Mouse (Mus musculus) embryo, embryonic 11.5 days (tissue): ENCODE results near the gene Mustn1.

ENCODE experiments used
- DNase-seq: peaks from one replicate; pipeline ENCODE4 v3.0.0-alpha.2; 2012; ENCODE audit warnings: low read depth, low spot score

Gene Mustn1

GRCm38 (mm10) chr14:30878958-30879571, at the start of gene Mustn1:
Gene Mustn1, plus strand, starts transcription at chr14:30879200.
- no peak for DNase-seq

- no peak for DNase-seq
These were observed 41.5 kb upstream of the Mustn1 start for GRCm38 (mm10) chr14:30837416-30837996.

DNA sequence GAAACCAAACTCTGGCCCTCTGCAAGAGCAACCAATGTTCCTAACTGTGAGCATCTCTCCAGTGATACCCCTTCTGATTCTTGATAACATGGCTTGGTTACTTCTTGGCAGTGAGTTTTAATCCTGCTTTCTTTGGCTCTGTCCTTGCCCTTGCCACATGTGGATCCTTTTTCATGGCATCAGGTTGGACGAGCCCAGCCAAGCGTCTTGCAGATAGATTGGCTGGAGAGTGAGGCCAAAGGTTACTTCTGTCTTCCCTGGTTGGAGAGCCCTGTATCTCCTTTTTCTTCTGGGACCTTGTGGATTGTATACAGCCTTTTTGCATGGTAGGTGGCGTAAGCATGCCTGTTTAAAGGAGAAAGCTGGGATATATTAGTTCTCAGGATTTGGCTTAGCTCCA, 35.3 kb upstream of the Mustn1 start:
- no peak for DNase-seq

- no peak for DNase-seq
These were observed 28.5 kb upstream of the Mustn1 start for GRCm38 (mm10) chr14:30850504-30850903.

DNA sequence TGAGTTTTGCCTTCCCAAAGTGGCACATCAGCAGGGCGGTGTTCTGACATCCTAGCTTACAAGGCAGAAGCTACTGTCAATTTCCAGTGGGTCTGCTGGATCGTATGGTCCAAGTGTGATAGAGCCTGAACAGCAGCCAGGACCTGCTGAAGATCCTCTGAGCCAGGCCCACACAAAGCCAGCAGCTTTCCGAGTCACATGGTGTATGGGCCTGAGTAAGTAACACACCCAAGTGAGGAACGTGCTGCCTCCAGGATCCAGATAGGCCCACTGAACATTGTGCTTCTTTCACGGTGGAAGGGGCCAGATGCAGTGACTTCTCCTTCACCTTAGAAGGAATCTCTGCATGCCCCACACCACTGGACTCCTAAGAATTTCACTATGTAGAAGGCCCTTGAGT, 26.7 kb upstream of the Mustn1 start:
- DNase-seq: no peak

DNA sequence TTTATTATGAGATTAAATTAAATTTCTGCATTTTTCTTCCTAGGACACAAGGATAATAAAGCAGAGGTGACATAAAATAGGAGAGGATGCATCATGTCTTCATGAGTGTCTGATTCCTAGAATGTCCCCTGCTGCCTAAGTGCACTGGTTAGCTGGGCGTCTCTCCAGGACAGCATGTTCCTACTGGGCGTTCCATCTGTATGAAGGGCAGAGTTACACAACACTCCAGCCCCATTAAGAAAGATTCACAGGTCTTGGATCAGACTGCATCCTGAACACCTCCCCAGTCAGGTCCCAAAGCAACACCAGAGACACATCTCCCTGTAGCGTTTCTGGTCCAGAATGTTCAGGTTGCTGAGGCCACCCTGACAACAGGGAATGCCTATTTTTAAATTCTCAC, 23.7 kb upstream of the Mustn1 start:
- no peak for DNase-seq

GRCm38 (mm10) chr14:30856885-30857507, 22.0 kb upstream of the Mustn1 start:
- no peak for DNase-seq

DNA sequence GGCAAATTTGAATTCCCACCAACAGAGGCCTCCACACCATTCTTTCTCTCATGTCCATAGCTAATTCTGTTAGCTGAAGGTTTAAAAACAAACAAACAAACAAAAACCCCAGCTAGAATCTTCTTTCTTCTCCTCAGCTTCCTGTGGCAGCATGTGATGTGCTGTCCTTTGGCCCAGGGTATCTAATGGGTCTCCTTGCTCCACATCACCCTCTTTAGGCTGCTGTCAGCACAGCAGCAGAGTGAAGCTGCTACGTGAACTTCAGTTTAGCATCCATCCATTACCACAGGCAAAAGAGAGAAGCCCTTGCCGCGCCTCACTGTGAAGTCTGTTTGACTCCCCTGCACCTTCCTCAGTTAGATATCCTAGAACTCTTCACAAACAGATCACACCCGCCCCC, 21.0 kb upstream of the Mustn1 start:
- DNase-seq: no peak

DNA sequence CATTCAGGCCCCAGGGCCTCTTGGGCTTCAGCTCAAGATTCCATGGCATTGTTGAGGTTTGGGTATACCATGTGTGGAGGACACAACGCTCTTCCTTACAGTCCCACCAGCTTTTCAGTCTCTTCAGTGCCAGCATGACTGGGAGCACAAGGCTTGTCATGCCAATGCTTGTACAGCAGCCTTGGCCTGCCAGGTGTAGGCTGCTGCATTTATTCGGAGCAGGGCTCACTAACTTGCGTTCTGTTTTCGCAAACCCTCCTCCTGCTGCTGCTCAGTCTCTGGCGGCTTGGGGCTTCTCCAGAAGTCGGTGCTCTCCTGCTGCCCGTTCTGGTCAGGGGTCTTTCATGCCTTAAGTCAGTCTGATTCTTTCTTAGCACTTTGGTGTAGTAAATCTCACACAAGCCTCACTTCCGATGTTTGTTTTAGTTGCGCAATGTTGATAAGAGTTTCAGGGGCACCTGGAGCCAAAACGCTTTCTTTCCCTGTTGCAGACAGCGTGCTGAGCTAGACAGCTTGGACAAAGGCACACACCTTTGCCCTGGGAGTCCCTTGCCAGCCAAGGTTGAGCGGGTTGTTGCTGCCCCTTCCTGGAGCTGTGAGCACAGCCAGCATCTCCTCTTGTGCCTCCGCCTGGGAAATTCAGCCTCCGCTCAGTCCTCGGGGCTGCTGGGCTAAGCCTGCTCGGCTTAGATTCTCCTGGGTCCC, 17.4 kb upstream of the Mustn1 start:
- no peak for DNase-seq

DNA sequence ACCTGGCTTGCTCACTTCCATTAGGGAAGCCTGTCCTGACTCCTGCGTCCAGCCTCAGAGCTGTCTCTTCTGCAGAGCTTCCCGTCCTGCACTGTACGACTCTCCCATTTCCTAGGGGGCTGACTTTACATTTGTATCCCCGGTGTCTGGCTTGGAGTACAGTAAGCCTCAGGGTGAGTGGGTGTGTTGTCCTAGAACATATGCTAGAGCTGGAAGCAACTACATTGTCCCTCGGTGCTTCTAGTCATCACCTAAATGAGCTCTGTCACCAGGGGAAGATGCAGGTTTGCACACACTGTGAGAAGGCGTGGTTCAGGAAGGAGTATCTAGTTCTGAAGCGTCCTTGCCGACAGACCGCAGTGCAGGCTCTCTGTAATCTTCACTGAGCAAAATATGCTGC, 16.6 kb upstream of the Mustn1 start:
- no peak for DNase-seq

DNA sequence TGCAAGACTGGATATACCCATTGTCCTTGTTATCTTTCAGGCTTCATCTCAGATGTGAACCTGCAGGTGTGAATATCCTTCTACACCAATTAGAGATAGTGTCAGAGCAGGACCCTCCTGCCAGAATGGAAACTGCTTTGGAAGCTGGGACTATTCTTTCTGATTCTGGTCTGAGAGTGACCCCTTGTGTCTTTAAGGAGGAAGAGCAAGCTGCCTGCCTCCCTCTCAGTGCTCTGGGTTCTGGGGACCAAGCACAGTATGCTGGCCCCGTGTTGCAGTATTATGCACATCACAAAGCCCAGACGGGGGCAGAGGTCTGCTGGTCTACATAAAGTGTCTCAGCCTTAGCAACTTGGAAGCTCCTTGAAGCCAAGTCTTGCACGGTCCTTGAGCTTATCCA, 13.7 kb upstream of the Mustn1 start:
- no peak for DNase-seq

- peak; percentile 48 for DNase-seq
These were observed 12.0 kb upstream of the Mustn1 start for GRCm38 (mm10) chr14:30867042-30867441.

DNA sequence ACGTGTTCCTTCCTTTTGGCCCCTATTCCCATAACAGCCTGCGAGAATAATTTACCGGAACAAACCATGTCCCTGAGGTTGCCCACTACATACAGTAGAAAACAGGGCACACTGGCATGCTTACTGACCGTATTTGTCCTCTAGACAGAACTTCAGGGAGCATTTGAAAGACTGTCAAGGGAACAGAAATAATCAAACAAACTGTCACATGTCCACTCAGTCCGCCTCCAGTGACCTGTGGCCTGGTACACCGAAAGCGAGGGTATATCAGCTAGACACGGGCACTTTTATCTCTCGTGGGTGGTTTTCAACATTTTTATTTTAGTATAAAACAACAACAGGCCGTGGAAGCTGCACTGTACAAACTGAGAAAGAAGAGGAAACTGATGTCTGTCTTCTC, 10.2 kb upstream of the Mustn1 start:
- no peak for DNase-seq

- no peak for DNase-seq
These were observed 9.6 kb upstream of the Mustn1 start for GRCm38 (mm10) chr14:30869391-30869801.

DNA sequence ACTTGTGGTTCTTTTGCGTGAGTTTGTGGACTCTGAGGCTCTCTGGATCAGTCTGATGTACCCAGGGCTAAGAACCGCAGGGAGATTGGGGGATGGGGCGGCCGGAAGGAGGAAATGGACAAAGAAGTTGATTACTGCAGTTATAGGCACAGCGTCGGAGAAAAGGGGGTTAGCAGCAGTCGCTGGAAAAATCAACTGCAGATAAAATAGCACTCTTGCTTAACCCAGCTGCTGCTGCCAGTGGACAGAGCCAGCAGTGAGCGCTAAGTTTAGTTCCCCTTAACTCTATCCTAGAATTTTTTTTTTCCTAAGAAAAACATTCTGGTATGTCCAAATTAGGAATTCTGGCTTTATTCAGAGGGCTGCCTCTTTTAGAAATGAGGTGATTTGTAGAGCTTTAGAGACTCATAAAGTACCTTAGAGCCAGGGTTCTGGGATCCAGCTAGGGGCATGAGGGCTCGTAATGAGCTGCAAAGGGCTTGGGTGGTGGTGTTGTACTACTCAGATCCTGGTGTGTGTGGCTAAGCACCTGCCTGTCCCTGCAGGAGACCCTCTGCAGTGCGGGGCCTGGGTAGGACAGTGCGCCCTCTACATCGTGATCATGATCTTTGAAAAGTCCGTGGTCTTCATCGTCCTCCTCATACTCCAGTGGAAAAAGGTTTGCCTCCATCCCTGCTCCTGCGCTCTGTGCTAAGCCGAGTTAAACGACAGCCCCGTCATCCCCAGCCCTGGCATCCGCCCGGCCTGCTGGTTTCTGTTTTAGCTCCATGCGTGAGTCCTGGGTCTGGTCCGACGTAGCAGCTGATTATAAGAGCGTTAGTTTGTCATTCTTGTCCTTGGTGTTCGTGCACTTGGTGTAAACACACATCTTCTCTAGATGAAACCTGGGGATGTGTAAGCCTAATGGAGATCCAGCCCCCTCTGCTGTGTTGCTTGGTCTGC, 8.5 kb upstream of the Mustn1 start:
- no peak for DNase-seq

- DNase-seq: no peak
These were observed 4.8 kb upstream of the Mustn1 start for GRCm38 (mm10) chr14:30874095-30874700.

DNA sequence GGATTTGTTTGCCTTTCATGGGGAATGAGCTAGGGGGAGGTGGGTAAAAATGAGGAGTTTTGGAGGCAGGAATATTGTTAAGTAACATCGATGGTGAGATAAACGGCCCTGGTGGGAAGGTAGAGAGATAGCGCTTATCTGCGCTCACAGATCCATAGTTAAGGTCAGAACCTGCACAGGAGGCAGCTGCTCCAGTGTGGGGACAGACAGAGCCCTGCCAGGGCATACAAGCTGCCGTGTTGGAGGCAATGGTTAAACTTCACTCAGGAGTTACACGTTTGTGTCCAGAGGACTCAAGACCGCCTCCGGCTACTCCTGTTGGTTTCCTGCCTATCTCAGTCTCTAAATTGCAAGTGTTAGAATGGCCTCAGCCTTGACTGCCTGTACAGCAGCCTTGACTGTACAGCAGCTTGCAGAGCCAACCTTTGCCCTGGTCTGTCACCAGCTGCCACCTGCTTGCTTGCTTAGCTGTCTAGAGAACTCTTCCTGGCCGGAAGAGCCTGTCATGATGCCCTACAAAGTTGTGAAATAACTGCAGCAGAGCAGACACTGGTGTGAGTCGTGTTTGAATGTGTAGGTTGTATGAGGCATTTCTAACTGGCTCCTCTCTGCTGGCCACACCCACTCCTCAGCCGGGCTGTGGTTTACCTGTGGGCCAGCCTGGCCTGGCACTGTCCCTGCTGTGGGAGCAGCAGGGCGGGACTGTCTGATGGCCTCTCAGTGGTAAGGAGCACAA, 3.7 kb upstream of the Mustn1 start:
- DNase-seq: no peak

DNA sequence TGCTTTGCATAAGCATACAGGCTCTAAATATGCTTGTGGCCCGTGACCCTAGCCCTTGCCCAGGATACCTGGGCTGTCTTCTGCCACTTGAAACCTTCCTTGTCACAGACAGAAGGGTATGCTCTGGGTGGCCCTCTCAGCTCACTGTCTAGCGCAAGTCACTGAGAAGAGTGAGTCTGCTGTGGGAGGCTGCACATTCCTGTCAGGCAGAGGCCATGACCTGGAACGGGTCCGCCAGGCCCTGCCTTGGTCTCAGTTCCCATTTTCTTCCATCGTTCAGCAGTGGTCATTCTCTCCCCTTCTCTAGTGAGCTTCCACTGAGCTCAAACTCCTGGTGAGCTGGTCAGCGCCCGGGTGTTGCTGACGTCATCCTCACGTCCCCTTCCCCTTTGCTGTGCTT, 3.0 kb upstream of the Mustn1 start:
- DNase-seq: no peak

DNA sequence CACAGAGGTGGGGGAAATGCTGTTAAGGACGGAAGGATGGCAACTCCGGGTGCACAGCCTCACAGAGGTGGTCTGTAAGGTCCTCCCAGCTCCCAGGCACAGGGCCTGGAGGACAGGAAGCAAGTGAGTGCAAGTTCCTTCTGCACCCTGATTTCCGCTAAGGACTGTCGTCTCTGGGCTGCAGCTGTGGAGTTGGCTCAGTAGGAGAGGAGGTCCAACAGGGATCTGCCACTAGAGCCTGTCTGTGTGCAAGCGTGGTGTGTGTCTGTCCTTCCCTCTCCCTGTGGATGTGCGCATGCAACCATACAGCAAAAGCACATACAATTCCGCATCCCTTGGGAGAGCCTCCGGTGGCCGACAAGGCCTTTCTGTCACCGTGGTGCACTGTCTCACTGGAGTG, 2.5 kb upstream of the Mustn1 start:
- DNase-seq: no peak

GRCm38 (mm10) chr14:30877827-30878226, 1.2 kb upstream of the Mustn1 start:
- DNase-seq: no peak

DNA sequence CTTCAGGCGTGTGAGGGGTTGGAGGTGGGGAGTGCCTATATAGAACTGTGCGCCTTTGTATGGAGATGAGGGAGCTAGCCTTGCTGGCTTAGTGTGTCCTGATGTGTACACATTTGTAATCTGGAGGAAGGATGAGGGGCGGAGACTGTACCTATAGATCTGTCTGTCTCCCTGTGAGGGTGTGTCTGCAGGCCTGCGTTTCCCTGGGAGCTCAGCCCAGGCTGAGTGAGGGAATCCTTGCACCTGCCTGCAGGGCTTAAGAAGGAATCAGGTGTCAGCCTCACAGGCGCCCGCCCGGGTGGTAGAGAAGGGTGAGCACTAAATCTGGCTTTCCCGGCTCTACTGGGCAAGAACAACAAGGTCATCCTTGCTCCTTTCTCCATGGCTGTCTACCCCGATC, 794 bp downstream of the Mustn1 start:
- no peak for DNase-seq
